Mouse (Mus musculus): ENCODE data around the gene Aamp.

- TF ChIP-seq CTCF (IDR thresholded peaks at IDR 0.05; ENCODE audit: borderline replicate concordance, insufficient read depth, low read length) = no peak
- no peak for TF ChIP-seq POLR2A (IDR thresholded peaks at IDR 0.05; ENCODE audit: low read depth, low read length)
Observed at GRCm38 (mm10) chr1:74321396-74321795, 36.9 kb upstream of the Aamp start.

Measured in embryonic fibroblast, embryonic 13.5 days (primary cell).